Mouse (Mus musculus) T-helper 17 cell (primary cell): Measurements from ENCODE around the gene Cdk18.

Experiments
- in situ Hi-C, 2 experiments: fragments of 300-600 bp; cut with MboI, MseI; formaldehyde crosslinking; loops; 1 replicate in 1 of 2; 2 replicates in 1 of 2; pipeline ENCODE4 v1.15.1; 2025; ENCODE audit warnings: high pct_unique_total_duplicates in 2 of 2

Cdk18 gene

DNA sequence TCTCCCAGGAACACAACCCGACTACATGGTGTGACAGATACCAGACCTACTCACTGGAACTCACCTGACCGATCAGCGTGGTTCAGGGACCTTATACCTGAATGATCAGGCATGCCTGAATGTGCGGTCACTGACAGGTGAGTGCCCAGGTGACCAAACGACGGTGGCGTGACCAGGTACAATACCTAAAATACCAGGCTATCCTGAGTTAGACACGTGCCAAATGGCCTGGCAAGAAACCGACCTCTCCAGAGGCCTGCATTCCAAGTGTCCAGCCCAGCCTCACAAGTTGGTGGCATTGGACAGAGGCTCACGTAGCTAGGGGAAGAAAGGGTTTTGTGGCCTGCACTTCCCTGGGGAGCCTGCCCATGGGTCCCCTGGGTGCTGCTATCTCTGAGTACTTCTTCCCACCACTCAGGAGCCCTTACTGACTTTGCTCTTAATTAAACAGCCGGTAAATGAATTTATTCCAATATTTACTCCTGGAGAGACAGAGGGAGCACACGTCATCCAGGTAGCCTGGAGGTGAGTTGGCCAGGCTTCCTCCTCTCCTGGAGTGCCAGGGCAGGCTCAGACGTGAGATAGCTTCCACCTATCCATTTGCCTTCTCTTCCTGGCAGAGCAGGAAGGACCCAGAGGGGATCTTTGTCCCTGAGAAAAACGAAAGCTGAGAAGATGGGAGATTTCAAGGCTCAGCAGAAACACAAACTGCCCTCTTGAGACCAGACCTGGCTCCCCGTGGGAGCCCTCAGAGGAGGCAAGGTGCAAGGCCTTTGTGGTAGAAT is 11.5 kb upstream of the Cdk18 start:
- in situ Hi-C loops: loop anchor here in 1 of 2 experiments (10.0 kb wide), 1 partner anchor 156 kb away; no protein-coding TSS in a partner anchor

DNA sequence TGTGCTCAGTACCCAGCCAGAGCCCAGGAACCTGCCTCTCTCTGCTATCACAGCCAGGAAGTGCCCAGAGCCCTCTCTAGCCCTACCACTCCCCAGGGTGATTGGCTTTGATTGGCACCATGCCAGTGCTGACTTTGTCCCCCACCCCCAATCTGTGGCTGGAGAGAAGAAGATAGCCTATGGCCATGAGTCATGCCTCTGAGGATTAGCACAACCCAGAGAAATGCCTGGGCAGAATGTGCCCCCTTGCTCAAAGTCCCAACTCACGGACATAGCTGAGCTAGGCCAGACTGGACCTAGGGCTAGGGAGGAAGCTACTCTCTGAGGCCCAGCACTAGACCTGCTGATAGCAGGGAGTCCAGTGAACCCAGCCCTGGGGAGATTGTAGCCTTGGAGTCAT is 10.7 kb upstream of the Cdk18 start:
- in situ Hi-C loops: loop anchor here in 1 of 2 experiments (10.0 kb wide), 1 partner anchor 155 kb away; no protein-coding TSS in a partner anchor

DNA sequence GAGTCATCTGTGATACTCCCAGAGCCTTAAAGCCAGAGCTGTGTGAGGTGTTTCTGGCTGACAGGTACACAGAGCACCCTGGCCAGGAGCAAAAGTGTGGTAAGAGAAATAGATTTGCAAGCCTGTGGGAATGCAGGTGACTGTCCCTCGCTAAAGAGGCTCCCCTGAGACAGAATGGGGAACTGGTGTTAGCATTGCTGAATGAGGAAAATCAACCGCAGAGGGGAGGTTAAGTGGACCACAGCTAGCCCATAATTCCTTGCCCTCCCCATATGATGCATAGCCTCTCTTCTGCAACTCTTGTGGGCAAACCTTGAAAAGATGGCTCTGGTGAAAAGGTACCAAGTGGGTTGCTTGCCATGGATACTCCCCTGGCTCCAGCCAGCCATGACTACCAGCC is 9.9 kb upstream of the Cdk18 start:
- in situ Hi-C loops: no loop called here

DNA sequence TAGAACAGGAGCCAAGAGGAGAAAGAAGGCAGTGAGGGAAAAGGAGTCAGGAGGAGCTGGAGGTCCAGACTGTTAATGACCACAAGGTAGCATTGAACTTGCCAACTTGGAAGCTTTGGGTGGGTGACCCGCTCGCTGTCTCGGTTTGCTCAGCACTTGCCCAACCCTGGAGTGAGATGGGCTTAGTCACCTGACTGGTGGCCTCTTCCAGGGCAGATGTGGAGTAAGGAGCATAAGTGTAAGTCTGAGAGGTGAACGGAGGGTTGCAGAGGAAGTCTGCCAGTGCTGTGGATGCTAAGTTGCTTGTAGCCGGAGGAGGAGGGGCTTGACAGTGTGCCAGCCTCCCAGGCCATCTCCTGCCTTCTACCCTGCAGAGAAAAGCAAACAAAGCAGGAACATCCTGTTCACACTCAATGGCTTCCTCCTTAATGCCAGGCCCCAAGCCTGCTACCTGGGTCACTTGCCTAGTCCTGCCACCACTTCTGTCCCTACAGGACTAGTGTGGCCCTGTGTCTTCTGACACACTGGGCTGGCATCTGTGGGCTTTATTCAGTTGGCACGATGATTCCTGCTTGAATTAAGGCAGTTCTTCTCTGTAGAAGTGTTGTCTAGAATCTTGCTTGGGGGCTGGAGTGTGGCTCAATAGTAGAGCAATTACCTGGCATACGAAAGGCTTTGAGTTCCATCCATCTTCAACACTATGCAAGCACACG is 6.6 kb upstream of the Cdk18 start:
- in situ Hi-C loops: no loop called here

DNA sequence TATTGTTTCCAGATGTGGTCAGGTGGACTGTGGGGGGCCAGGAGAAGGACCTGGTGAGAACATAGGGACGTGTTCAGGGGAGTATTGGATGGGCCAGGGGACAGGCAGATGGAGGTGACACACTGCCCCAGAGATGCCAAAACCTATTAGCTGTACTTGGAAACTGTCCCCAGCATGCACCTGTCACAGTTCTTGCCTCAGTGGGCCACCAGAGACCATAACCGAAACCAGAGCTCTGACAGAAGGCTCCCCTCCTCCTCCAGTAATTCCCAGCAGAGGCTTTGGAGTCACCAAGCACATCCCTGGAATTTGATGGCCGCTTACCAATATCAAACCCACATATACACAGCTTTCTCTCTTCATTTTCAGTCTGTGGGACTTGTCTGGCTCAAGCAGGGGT is 5.4 kb upstream of the Cdk18 start:
- in situ Hi-C loops: no loop called here

DNA sequence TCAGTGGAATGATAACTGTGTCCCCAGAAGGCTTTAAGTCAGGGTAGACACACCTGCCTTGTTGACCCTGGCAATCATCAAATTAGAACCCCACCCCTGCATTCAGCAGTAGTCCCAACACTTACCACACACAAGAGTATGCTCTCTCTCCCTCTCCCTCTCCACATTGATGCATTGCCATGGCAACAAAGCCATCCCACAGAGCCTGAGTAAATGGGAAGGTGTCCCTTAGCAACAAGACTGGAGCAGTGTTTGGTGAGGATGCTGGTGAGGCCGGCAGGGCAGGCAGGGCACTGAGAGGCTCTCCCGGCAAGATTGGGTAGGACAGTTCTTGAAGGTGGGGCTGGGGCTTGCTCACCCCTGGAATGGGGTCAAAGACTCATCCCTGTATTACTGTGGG is 4.7 kb upstream of the Cdk18 start:
- in situ Hi-C loops: no loop called here

DNA sequence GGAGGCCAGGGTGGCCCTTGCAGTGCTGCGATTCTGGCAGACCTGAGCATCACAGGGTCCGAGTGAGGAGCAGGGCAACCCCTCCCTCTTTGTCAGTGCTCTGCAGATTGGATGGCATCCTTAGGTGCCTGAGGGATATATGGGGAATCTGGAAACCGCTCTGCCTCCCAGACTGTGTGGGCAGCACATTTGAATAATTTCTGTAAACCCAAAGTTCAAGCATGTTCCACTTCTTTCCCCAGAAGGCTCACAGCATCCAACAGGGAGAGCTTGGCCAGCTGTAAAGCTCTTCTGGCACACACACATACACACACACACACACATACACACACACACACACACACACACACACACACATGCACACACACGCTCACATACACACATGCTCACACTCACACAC is 4.2 kb upstream of the Cdk18 start:
- in situ Hi-C loops: no loop called here

DNA sequence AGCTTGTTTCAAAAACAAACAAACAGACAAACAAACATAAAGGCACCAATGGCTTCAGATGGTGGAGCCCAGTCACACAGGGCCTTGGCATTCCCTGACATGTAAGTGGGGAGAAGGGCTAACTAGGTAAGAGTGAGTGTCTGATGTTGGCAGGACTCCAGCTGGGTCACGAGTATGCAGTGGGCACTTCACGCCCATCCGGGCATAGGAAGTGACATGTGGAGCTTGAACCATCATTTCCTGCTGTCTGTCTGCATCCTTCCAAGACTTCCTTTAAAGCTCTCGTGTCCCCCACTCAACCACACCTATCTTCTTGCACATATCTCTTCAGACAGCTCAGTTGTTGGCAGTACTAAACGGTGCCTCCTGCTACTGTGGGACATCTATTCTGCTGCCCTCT is 3.6 kb upstream of the Cdk18 start:
- in situ Hi-C loops: no loop called here

DNA sequence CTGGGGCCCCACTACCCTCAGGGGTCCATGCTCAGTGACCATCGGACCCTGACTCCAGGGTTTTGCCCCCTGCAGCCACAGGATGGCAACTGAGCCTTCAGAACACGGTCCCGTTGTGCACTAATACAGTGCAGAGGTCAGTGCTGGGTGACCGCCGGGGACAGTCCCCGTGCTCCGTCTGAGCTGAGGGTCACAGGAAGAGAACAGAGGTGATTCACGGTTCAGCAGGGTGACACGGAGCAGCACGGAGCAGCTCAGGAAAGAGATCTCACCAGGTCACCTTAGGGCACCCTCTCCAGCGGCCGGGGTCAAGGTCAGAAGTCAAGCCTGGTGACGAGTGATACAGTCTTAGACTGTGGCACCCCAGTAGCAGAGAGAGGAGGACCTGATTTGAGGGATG is 2.3 kb upstream of the Cdk18 start:
- in situ Hi-C loops: no loop called here

DNA sequence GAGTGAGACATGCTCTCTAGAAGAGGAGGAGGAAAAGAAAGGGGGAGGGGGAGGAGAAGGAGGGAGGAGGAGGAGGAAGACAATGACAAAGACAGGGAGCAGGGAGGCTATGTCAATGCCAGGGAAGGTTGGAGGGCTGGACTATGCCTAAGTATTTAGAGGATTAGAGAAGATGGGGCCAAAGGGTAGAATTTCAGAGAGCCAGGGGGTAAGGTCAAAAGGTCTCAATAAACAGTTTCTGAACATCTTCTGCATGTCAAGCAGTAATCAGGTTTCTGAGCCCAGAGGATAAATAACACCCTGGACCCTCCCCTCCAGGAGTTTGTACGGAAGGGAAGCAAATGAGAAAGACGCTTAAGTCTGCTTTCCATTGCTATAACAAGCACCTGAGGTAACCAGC is 1.7 kb upstream of the Cdk18 start:
- in situ Hi-C loops: no loop called here

DNA sequence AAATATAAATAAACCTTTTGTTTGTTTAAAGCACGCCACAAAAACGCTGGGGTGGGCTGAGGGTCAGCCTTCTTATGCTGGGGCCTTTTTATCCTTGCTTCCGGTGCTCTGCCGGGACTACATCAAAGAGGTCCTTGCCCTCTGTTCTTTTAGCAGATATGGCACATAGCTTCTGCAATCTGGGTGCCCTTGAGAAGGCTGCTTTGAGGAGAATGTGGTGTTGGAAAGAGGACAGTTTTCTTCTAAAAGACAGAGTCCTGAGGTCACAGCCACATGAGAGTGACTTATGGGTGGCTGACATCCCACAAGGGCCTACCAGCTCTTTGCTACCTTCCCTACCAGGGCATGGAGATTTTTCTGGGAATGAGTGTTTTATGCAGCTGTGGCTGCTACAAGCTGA is 1.1 kb upstream of the Cdk18 start:
- in situ Hi-C loops: no loop called here

DNA sequence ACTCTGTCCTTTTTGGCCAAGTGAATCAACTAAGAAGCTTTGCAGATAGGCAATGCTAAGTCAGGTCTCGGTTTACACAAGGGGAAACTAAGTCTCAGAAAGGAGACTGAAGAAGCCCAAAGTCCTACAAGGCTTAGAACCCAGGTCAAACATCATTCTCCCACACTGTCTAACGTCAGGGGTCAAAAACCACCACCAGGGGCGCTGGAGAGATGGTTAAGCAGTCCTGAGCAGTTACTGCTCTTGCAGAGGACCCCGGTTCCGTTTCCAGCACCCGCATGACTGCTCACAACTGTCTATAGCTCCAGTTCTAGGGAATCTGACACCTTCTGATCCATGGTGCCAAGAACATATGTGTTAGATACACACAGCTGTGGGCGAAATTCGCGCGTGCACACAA is 687 bp upstream of the Cdk18 start:
- in situ Hi-C loops: no loop called here

DNA sequence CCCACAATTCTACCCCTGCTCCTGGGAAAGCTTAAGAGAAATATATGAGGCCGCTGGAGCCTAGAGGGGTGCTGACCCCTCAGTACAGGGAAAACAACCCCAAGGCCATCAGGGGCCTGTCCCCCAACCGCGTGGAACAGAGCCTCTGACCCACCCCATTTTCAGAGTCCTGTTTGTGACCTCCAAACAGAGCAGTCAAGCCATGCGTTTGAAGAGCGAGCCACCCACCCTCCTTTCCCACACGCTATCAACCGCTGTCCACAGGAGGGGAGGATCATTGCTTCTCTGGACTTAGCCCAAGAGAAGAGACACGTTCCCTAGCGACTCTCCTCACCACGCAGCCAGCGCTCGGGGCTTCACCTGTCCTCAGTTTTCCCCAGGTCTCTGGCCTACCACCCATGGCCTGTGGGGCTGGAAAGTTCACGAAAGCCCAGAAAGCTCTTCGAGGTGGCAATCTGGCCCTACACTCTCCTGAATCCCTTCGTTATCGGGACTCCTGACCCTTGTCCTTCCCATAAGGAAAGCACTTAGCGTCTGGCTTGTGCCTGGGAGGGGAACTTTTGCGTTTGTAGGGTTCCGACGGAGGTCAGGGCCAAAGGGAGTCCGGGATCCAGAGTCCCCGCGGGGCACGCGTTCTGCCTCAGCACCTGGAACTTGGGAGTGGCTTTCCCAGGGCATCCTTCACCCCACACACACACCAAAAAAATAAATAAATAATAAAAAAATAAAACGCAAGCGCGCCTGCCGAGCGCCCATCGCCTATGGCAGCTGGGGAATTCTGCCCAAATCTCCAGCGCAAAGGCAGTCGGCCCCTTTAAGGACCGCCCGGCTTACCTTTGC is 688 bp downstream of the Cdk18 start:
- in situ Hi-C loops: no loop called here

DNA sequence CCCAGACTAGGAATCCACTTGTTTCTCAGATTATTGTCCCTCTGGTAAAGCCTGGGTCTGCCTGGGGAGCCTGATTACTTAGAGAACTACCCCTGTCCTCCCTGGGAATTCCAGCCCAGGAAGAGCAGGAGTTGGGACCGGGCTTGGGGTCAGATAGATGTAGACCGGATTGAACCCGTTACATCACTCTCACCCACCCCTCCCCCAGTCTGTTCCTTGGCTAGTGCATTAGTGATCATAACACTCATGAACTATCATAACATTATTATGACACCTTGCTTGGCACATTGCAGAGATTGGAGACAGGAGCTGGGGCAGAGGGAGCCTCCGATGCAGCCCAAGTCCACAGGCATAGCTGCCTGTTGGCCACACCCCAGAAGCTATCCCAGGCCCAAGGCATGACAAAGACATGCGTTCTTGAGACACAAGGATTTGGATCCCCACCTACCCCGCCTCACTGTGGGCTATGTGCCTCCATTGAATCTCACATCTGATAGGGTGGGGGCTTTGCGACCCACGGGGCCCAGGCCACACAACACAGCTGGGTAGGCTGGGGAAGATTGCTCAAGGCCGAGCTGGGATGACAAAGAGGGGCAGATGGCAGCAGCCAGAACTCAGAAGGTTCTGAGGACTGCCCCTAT is 1.4 kb downstream of the Cdk18 start:
- in situ Hi-C loops: no loop called here

DNA sequence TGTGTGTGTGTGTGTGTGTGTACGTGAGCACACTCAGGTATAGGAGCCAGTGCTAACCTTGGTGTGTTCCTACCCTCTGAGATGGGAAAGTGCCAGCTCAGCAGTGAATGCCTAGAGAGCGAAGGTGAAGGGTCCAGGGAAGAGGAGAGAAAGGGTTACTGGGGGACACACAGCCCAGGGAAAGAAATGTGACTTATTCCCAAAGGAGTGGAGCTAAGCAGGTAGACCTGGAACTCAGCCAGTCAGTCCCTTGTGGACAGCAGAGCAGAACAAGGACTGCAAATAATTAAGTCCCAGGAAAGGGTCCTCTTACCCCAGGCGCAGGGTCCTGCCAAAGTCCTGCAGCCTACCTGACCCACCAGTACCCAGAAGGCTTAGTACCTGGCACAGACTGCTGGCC is 2.6 kb downstream of the Cdk18 start:
- in situ Hi-C loops: no loop called here

DNA sequence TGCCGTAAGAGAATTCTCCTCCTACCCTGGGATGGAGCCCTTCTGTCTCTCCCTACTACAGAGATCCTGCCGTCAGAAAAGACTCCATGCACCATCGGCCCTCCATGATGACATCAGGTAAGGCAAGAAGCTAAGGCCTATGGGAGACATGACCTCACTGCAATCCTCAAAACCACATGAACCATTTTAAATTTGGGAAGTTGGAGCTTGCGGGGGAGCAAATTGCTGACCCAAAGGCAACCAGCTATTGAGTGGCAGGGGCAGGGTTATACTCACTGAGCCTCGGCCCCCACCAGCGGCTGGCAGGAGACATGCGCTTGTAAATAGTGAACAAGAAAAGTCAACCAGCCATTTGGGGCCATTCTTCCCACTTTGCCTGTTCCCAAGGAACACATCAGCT is 3.9 kb downstream of the Cdk18 start:
- in situ Hi-C loops: no loop called here

DNA sequence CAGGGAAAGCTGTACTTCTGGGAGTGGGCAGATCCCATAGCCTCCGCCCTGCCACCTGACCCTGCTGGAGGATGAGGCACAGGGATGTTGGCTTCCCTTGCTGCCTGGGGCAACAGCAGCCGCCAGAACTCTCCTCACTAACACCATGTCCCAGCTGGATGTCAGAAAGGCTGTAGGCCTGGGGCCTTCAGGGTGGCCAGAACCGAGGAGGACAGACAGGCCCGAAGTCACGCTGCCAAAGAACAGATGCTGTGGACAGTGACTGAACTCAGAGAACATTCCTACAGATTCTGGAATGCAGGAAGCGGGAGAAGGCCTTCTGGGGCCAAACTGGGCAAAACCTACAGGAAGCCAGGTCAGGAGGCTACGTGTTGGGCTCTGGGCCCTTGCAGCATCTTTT is 11.2 kb downstream of the Cdk18 start:
- in situ Hi-C loops: no loop called here

DNA sequence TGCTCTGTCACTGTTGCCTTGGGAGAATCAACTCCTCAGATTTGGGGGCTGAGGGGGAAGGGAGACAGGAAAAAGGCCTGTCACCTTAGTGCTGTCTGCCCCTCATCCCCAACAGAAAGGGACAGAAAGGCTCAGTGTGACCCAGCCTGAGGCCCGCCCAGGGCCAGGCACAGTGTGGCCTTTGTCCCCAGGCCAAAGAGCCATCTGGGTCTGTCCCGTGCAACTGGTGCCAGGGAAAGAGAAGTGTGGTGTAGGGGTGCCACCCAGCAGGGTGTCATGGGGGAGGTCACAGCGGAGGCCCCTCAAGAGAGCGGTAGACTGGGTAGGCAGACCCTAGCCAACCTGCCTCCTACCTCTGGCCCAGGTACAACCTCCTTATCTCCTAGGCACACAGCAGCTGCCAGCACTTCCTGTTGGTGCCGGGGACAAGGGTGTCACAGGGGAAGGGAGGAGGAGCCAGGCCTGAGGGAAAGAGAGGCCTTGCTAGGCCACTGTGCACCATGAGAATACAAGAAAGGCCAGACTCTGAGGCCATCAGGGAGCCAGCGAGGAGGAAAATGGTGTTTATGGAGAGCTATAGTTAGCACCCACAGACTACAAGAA is 13.6 kb downstream of the Cdk18 start:
- in situ Hi-C loops: no loop called here

DNA sequence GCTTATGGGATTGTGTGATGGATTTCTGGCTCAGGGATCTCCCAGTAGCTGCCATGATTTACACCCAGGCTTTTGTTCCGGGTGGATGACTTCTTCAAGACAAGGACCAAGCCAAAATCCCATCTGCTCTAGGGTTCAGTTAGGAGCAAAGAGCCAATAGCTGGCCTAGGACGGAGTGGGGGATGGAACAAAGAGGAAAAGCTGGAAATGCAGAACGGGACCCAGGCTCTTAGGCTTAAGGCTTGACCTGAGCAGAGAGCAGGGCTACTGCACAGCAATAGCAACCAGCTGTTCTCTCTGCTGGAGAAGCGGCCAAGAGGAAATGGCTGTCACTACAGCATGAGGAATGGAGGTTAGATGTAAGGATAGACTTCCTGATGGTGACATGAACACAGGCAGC is 14.2 kb downstream of the Cdk18 start:
- in situ Hi-C loops: no loop called here

DNA sequence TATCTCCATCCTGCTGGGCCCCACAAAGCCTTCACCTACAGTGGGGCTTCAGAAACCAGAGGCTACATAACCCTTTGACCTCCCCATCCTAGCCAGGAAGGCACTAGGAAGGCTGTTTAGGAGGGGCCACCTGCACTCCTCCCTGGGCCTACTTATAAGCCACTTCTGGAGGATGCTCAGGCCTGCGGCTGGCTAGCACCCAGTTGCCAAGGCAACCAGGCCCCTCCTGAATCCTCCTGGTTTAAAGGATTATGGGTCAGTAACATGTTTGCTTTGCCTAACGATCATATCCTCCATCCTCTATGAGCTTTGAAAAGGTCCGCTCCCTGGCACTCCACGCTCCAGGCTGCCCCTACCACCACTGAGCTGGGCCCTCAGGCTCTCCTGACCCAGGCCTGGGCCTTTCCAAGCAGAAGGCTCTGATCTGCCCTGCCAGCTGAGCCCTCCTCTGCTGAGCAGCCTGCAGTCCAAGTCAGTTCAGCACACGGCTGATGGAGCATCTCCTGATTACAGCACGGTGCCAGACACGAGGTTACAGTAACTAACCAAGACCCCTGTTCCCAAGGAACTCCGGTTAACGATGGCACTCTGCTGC is 16.0 kb downstream of the Cdk18 start:
- in situ Hi-C loops: loop anchor here (5.0 kb wide), 1 partner anchor 34 kb away; no protein-coding TSS in a partner anchor

DNA sequence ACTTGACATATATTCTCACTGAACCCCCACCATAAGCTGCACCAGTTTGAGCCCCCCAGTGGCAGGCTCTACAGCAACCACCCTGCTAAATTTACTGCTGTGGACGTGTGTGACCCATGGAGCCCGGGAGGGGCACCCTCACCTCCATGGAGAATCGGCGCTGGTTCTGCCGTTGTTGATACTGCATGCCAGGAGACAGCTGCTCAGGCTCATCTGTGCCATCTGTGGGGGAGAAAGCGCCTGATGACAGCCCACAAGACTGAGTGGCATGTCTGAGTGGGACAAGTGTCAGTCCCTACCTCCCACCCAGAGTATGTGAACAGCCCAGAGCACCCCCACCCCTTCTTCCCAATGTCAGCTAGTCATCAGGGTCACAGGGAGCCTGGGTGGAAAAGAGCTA is 17.6 kb downstream of the Cdk18 start:
- in situ Hi-C loops: loop anchor here (5.0 kb wide), 1 partner anchor 35 kb away; no protein-coding TSS in a partner anchor
